Mouse (Mus musculus) left cerebral cortex, postnatal 14 days (tissue): ENCODE data around the gene Cxcl15. TPM values are rescaled to one million over a fixed set of nuclear protein-coding genes. Genes with fewer than 3 reads are reported as not detected.
"Not testable (repeated sequence)": the region's sequence is repeated elsewhere in the genome, so short reads cannot be mapped to it uniquely, and the experiment has no call there.

Experiments
- DNase-seq, 2 experiments: peaks; one replicate each; pipeline ENCODE4 v3.0.0; 2021 to 2022; ENCODE audit warnings: low spot score in 2 of 2, mixed read lengths in 1 of 2
- intact Hi-C: fragments of 180-260 bp; cut with DNase I; formaldehyde crosslinking; loops from one replicate; pipeline ENCODE4 v1.15.1; 2025
- total RNA-seq, 2 experiments: library from RNA; stranded (reverse); gene quantifications; 2 replicates each; pipeline ENCODE4 v1.2.3; 2021

The Cxcl15 gene
- total RNA-seq, 2 experiments from 2014 or later = not detected

DNA sequence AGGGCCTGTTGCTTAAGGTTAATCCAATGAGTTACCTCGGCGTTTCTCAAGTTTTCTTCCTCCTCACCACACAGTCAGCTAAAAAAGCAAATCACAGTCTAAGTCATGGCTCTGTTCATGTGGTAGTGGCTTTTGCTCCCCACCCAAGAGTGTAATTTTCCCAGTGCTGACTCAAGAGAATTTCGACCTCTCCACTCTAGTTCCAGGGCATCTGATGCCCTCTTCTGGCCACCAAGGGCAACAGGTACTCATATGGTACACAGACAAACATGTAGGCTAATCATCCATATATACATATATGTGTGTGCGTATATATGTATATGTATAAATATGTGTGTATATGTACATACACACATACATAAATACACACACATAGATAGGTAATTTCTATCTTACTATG, 6.2 kb upstream of the Cxcl15 start:
- intact Hi-C loops = loop anchor here (10.0 kb wide), 1 partner anchor 123 kb away; no protein-coding TSS in a partner anchor
- DNase-seq = no peak

DNA sequence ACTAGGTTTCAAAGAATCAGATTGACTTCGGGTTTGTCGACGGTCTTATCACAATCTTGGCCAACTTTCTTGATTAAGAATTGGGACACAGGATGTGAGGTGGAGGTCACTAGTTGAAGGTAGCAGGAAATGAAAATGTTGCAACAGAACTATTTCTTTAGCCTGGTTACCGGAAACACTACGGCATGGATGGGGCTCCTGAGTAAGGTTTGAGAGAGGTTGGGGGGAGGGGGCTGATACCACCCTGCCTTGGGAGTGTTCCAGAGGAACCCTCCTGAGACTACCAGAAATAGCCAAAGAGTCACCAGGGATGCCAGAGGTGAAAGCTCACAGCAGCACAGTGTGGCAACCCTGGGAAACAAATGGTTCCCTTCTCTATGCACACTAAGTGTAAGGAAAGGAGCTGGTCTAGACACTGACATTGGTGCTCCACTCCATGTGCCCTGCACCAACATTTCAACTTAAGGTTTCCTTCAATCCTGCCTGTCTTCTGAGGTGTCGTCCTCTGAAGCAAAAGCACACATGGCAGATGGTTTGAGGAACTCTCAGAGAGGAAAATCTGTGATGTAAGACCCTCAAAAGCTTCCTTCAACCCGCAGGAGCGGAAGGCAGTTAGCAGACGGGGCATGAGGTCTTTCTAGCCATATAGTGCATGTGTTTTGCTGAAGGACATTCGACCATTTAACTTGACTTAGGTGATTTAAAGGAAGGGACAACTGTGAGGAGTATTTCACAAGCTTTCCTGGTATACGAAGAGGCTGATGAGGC, 4.8 kb upstream of the Cxcl15 start:
- no peak for DNase-seq
- intact Hi-C loops = loop anchor here (10.0 kb wide), 1 partner anchor 125 kb away; no protein-coding TSS in a partner anchor

- intact Hi-C loops = no loop called here
- DNase-seq = no peak
Observed at GRCm38 (mm10) chr5:90790074-90790502, 4.2 kb upstream of the Cxcl15 start.

DNA sequence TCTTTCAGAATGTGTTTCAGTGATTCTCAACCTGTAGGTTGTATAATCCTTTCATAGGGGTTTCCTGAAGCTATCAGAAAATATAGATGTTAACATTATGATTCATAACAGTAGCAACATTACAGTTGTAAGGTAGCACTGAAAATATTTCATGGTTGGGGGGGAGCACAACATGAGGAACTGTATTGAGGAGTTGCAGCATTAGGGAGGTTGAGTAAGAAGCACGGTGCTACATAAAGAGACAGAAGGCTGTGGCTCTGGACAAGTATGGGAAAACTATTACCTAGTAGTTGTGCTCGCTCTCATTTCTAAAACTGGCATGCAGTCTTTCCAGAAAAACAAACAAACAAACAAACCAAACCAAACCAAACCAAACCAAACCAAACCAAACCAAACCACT, 1.1 kb downstream of the Cxcl15 start:
- intact Hi-C loops, DNase-seq: not testable (repeated sequence)

DNA sequence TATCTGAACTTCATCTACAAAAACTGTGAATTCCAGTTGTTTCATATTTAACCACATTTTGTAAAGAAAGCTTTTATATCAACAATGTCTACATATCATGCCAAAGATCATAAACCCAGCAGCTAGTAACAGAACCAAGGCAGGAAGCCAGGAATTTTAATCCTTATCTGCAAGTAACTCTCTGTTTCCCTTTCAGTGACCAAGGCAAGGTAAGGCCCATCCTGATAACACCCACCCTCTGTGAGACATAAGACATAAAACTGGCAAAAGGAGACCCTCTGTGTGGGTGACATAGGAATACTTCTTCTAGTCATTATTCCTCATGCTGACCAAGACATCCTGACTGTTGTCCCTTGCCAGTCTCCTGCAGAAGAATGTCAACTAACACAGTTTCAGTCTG, 10.2 kb downstream of the Cxcl15 start:
- no peak for DNase-seq

GRCm38 (mm10) chr5:90806050-90806449, 11.7 kb downstream of the Cxcl15 start:
- intact Hi-C loops = no loop called here
- DNase-seq = no peak

More for the DNA sequence above, 10.2 kb downstream of the Cxcl15 start:
- intact Hi-C loops = no loop called here

- DNase-seq = no peak
- intact Hi-C loops = no loop called here
Observed at GRCm38 (mm10) chr5:90807176-90807950, 13.0 kb downstream of the Cxcl15 start.

- intact Hi-C loops = no loop called here
- DNase-seq = no peak
Observed at GRCm38 (mm10) chr5:90819756-90820155, 25.4 kb downstream of the Cxcl15 start.

GRCm38 (mm10) chr5:90832145-90832767, 37.9 kb downstream of the Cxcl15 start:
- no peak for DNase-seq
- intact Hi-C loops = no loop called here

GRCm38 (mm10) chr5:90832768-90833388, 38.5 kb downstream of the Cxcl15 start:
- intact Hi-C loops = no loop called here
- no peak for DNase-seq

DNA sequence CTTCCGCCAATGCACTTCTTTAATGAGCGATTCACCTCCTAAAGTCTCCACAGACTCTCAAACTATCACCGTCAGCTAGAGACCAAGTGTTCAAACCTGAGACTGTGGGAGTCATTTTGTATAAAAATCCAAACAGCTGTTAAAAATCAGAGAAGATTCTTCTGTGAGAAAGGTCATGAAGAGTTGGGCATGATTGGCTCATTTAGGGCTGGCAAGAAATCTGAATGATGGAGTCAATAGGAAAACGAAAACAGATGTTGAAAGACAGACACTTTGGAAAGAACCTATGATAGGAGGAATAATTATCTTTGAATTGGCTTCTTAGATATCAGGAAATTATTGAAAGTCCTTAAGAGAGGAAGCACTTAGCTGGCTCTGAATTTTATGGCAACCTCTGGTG, 40.1 kb downstream of the Cxcl15 start:
- no peak for DNase-seq
- intact Hi-C loops = no loop called here

DNA sequence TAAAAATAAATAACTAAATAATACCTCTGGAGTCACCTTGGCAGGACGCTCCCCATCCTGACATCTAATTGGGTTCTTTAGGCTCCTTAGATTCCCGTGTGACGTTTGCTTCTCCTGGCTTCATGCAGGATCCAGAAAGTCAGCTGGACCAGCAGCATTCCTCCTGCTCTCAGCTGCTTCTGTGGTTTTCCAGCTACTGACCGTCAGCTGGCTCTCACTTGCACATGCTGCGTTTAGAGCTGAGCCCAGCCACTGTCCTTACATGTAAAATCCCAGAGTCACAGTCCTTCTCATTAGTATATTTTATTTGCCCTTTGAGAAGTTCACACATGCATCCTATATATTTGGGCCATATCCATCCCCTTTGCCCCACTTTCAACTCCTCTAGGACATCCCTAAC, 44.2 kb downstream of the Cxcl15 start:
- intact Hi-C loops = no loop called here
- no peak for DNase-seq

- intact Hi-C loops = no loop called here
Observed at GRCm38 (mm10) chr5:90840902-90841869, 46.9 kb downstream of the Cxcl15 start.

GRCm38 (mm10) chr5:90843891-90844290, 49.6 kb downstream of the Cxcl15 start:
- intact Hi-C loops = no loop called here
- no peak for DNase-seq

More at GRCm38 (mm10) chr5:90840902-90841869, 46.9 kb downstream of the Cxcl15 start:
- no peak for DNase-seq

DNA sequence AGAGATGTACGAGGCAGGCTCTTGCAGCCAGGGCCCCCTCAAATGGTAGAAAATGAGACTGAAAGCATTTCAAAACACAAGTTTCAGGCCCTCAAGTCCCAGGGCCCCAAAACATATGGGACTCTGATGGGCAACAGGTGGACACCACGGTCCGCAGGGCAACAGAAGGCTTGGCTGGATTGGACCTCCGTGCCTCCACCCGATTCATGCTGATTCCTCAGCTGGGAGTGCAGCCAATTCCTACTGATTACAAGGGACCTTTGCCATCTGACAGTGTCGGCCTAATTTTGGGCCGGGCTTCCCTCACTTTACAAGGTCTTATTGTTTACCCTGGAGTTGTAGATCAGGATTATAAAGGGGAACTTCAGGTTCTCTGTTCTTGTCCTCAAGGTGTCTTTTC, 55.8 kb downstream of the Cxcl15 start:
- intact Hi-C loops, DNase-seq: not testable (repeated sequence)

GRCm38 (mm10) chr5:90851391-90851790, 57.1 kb downstream of the Cxcl15 start:
- DNase-seq, intact Hi-C loops: not testable (repeated sequence)
